Mouse (Mus musculus) spleen, postnatal 14 days (tissue): ENCODE data around the gene Mb.

Source experiments
- DNase-seq, 2 experiments: peaks; one replicate each; pipeline ENCODE4 v3.0.0; 2021 to 2022; ENCODE audit warnings: low spot score in 2 of 2

The Mb gene

DNA sequence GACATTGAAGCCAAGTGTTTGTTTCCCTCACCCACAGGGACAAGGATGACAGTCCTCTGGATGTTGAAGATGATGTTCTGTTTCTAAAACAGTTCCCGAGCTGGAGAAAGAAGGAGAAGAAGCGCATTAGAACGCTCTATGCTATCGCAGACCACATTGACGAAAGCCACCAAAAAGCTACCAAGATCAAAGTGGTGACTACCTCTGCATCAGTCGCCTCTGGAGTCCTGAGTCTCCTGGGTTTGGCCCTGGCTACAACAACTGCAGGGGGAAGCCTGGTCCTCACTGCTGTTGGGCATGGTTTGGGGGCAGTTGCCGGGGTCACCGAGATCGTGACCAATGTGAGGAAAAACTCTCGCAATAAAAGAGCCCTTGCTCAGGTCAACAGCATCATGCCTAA lies at the start of gene Mb:
Gene Mb, minus strand, starts transcription at position 101 of the 400 bp plus-strand sequence.
- DNase-seq = no peak

DNA sequence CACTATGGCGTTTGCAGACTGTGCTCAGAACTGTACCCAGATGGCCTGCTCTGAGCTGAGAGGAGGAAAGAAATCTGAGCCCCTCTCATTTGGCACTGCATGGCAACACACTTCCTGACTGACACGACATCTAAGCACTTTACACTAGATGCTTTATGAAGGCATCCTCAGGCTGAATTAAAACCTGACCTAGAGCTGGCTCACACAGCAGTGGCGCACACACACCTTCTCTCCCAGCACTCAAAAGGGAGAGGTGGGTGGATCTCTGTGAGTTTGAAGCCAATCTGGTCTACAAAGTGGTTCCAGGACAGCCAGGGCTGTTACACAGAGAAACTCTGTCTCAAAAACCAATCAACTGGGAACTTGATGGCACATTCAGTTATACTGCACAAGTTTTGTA lies 49.3 kb upstream of the Mb start:
- DNase-seq = no peak

DNA sequence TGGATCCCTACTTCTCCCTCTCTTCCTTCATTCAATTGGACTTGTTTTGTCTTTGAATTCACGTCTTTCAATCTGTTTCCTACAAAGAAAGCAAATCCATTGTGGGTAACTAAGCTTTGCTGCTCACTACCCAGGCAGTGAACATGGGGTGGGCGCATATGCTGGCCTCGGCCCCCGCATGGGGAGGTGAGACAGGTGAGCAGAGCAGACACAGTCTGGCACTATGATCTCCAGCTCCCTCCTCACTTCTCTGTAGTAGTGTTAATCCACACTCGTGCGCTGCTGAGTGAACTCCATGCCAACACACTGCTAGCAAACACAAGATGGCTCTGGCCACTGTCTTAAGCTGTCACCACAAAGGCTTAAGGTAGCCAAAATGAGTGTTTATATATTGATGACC lies 46.9 kb upstream of the Mb start:
- DNase-seq = no peak

DNA sequence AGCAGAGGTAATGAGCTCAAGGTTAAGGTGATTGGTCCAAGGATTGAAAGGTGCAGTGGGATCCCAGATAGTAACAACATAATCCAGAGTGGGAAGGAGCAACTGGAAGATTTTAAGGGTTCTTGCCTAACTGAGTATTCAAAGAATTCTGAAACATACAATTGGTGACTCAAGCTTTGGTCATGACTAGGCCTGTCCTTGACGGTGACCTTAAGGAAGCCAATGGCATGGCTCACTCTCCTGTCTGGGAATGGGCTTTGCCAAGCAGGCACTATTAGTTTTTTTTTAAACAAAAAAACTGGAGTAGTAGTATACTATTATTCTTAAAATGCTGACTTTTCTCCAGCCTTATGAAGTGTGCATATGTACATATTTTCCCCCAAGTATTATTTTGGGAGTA lies 44.7 kb upstream of the Mb start:
- DNase-seq = no peak

DNA sequence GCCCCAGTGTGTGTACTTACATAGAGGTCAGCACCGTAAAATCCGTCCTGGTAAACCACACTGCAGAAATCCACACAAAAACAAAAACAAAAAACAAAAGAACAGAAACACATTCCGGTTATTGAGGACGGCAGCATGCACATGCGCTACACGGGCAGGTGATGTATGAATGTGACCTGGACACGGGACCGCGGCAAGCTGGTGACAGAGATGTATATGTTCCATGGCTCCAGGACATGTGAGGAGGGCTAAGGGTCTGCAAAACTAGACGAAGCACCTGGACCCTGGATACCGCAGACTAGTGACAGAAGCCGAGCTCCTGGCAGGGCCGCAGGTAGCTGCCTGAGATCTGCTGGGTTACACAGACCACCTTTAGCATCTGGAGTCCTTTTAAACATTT lies 44.0 kb upstream of the Mb start:
- no peak for DNase-seq

DNA sequence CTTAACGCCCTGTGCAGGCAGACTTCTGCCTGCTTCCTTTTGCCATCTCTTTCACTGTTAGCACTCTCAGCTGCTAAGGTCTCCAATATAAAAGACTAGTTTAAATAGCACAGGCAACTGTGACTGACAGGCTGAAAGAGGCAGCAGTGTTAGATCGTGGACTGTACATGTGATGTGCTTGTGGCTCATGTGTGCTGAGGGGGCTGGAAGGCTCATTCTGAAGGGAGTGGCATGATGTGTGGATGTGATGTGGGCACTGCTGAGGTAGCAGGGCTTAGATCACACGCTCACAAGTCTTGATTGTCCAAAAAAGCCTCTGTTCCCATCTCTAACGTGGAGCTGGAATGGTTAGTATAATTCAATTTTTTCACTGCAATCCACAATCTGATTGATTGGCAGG lies 40.9 kb upstream of the Mb start:
- DNase-seq = no peak

DNA sequence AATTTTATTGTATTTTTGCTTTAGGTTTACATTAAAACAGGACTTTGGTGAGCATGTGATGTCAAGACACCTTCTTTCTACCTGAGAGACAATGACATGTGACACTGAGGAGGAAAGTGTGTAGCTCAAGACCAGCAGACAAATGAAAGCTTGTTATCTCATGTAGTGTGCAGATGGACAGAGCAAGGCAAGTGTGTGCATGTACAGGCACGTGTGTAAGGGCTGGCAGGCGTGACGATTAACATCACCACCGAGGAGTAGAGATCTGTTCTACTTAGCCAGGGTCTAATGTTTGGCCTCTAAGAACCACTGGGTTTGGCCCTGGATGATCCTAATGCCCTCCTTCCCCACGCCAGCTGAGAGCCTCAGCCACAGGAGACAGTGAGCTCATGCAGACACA lies 40.1 kb upstream of the Mb start:
- no peak for DNase-seq

DNA sequence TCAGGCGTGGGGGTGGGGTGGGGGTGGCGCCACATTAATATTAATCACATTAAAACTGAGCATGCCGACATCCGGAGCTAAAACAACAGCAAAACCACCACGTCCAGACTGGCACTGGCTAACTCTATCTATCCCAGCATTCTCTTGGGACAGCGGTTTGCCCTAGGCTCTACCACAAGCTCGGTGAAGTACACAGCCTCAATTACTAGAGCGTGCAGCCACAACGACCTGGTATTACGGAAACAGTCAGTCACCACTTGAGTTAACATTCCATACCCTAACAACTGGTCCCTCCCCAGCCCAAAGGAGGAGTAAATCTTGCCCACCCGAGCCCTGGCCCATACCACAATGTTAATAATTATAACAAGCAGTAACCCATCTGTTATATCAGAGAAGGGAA lies 38.8 kb upstream of the Mb start:
- no peak for DNase-seq

DNA sequence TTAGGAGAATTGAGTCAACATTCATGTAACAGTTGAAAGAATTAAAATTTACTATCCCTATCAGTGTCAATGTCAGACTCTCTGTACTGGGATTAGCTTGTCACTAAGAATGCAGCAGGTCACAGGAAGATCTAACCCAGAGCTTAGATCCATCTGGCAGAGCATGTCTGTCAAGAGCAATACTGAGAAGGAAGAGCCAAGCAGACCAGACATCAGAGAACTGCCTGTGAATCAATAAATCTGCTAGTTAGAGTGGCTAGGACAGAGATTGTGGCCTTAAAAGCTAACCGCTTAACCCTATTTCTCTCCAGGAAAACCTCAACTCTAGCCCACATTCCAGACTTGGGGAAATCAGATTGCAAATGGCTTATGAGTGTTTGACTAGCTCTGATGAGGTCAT lies 36.0 kb upstream of the Mb start:
- DNase-seq = no peak

DNA sequence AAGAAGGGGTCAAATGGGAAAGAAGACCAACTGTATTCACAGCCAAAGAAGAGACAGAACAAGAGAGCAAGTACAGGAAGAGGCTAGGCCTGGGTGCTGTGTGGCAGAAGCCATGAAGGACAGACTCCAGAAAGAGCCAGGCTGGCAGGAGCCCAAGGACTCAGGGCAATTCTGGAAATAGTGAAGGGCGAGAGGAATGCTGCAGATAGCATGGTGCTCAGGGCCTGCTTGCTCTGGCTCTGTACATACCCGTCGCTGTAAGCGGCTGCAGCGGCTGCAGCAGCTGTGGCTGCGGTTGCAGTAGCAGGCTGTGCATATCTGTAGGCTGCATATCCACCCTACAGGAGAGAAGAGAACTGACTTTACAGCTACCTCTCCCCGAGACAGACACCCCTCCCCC lies 35.3 kb upstream of the Mb start:
- no peak for DNase-seq

DNA sequence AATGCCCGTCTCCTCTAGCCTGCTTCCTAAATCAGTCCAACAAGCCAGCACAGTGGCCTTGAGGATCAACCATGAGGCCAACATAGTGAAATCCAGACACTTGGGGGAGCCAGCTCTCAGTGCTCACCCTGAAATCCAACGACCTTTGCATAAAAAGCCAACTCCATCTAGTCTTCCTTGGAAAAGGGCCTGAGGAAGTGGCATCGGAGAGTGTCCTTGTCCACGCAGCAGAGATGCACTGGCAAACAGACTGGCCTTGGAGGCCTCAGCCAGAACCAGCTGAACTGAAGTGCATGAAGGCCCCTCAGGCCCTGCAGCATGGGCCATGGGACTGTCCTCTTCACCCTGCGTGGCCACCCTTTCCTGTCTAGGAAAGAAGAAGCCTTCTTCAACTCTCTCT lies 31.0 kb upstream of the Mb start:
- no peak for DNase-seq

DNA sequence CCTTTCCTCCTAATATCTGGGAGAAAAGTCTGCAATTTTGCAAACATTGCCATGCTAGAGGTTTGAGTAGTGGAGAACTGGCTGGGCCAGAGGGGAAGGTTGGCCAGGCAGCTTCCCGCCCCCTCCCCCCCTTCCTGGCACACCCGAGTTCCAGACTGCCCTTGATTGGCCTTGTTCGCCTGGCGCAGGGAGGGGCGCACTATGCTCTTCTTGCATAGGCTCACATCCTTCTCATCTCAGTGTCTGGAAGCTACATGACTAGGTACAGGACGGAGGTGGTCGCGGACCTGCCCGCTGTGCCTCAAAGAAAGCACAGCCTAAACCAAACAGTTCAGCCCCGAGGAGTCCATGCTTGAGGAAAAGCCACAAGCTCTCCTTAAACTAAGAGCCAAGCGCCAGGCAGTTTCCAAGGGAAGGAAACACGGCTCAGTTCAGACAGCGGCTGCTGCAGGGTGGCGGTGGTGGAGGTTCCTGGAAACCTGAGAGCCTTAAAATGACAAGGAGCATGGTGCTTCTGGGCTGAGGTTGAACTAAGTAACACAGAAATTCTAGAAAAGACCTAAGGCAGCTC lies 30.3 kb upstream of the Mb start:
- DNase-seq = no peak

DNA sequence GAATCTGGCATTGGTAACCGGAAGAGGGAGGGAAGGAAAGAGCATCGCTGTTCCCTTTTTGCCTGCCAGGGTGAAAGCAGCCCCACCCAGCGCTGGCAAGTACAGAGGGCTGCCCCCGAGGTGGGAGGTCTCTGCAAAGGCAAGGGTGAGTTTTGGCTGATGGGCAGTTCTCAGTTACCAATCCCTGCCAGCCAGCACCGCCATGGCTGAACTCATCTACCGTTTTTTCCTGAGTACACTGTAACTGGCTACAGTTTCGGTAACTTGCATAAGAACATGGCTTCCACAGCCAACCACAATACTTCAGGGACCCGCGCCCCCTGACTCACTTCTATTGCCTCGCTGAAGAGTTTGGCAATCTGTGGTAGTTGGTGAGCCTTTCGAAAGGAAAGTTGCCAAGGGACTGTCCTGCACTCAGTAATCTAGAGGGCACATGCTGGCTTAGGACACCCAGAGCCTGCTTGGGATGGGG lies 29.5 kb upstream of the Mb start:
- no peak for DNase-seq

DNA sequence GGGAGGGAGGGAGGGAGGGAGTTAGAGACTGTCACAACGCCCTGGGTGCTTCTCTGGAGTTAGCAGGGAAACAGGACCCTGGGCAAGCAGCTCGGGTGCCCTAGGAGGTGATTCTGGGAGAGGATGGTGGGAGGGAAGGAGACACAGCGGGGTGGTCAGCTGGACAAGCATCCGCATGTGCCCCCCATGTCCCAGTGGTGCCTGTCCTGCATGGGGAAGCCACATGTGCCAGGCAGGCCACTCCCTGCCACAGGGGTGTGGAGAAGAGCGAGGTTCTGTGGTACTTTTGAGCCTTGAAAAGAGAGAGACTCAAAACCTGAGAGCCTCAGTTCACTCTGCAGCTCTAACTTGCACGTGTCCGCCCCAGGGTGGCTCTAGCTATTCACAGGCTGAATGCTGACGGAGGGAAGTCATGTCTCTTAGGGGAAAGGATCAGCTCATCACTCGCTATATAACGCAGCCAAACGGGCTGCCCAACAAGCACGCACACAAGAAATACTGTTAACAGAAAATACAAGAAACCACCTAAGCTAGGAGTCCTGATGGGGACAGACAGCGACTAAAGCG lies 28.9 kb upstream of the Mb start:
- no peak for DNase-seq

DNA sequence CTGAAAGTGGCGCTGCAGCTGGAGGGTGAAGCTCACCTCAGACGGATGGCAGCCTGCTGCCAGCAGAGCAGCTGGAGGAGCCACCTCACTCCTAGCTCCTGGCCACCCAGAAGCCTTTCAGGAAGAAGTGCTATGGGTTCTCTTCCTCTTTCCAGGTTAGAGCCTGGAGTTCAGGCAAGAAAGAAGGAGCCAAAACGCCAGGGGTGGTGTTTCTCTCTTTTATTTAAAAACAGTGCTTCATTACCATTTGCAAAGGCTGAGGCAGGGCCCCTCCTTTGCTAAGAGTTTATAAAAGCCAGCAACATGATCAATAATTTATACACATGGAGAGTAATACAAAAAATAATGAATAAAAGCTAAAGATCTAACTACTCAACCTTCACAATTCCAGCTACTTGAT lies 28.3 kb upstream of the Mb start:
- no peak for DNase-seq

DNA sequence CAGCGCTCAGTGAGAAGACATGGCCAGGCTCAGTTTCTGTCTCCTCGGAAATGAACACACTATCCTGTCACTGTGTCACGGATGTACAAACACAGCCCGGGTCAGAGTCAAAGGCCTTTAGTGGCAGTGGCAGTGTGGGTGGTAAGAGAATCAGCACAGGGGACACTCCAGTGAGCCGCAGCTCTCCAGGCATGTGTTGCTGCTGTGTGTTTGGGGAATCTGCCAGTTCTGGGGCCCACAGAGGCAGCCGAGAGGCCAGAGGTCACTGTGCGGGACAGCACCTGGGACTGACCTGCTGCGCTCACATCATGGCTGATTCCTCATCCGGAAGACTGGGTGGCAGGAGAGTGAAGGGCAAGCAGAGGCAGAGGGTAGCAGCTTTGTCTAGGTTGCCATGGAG lies 27.4 kb upstream of the Mb start:
- DNase-seq = no peak

DNA sequence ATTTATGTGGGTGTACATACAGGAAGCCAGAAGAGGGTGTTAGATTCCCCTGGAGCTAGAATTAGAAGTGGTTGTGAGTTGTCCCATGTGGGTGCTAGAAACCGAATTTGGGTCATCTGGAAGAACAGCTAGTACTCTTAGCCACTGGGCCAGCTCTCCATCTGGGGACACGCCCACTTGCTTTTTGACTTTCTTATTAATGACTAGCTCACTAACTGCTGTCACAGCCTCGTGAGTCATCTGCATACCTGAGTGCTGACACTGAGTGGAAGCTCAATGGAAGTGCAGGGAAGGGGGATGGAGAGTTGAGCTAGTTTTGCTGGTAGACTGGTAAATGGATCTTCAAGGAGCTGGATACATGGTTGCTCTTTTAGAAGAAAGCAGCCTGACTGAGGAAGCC lies 26.1 kb upstream of the Mb start:
- DNase-seq = no peak

DNA sequence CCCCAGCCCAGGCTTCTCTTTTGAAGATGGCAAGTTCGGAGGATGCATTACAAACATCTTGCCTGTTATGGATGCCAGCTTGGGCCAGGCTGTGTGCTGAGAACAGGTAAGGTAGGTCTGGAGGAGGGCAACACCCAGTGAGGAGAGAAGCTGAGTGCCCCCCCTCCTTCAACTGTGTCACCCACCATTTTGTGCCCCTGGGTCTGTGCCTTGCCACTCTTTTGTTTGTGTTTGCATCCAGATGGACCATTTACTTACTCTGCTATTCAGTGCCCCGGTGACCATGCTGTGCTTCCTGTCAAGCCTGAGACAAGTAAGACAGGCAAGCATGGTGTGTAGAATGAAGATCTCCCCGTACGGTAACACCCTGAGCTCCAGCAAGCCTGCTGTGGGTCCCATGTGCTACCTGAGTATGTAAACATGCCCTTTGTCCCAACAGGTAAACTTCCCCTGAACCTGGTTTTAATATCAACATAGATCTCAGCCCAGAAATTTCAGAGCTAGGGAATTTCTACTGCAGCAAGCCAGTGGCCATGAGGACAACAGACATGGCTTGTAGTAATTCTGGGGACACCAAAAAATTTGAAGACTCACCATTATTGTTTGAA lies 22.2 kb upstream of the Mb start:
- DNase-seq = no peak

DNA sequence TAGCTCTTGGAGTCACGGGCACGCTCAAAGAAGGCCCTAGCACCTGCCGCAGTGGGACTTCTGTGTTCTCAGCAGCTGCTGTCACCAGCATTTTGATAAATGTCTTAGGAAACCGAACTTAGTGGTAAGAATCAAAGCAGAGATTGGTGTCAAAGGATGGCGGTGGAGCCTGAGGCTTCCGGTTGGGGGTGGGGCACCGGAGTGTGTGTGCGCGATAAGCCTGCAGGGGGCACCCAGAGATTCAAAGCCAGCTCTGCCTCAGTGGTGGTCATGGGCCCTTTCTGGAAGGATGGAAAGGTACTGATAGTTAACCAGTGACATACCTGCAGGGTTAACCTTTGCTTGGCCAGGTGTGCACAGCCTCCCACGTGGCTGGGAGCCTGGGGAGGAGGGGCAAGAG lies 21.0 kb upstream of the Mb start:
- no peak for DNase-seq

DNA sequence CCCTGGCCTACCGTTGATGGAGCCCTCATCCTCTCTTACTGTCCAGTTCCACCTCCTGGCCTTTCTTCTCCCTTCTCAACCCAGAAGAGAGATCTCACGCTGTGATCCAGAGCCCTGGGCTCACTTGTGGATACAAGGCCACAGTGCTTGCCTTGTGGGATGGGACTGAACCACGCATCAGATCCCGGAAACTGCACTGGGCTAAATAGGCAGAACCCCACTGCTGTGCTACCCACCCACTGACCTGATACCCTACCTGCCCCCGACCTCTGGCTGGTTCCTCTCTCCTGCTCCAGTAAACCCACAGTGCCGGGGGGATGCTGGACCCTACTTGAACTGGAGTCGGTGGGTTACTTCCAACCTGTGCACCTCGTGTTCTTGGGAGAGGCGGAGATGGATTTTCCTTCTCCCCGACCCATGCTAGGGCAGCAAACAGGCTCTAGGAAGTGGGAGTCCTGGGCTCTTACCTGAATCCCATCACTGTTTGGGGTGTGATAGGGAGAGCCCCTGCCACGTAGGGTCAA lies 20.3 kb upstream of the Mb start:
- DNase-seq = no peak

DNA sequence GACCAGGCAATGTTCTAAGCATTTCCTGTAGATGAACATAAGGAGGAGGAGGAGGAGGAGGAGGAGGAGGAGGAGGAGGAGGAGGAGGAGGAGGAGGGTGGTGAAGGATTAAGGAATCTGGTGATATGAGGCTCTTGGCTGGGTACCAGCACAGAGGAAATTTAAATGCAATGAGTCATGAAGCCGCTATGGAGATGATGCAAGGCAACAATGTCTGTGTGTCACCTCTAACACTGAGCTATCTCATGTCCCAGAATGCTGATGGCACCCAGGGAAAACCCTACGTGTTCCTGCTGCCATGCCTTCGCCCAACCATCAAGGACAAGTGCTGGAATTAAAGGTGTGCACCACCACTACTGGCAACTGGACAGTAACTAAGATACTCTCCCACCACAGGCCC lies 18.5 kb upstream of the Mb start:
- no peak for DNase-seq

DNA sequence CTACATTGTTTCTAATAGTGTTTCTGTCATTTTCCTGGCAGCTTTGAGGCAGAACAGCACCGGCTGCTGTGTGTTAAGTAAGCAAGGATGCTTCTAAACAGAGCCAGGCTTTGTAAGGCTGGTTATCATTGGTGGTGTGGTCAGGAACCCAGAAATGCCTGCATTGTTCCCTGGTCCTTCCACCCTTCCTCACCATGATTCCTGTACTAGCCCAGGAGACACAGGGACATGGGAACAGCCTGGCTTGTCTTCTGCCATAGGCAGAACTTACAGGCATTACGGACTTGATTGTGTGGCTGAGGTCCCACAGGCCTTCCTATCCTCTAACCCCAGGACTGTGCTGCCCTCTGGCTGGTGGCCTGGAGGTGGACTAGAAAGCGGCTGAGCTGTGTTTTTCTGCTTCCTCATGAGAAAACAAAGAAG lies 18.0 kb upstream of the Mb start:
- no peak for DNase-seq

DNA sequence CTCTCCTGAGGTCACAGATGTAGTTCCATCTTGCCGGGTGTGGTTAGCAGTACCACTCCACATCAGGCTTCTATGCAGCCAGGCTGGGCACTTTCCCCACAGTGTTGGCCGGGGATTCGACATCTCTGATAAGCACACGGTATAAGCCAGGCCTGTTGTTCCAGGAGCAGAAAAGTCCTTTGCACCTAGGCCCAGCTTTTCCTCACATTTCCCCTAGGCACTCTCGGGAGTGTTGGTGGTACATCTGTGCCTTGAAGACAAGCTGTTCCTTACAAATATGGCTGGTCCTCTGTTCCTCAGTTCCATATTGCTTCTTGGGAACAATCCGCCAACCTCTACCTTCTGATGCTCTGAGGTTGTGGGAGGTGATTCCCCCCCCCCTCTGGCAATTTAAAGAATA lies 15.8 kb upstream of the Mb start:
- no peak for DNase-seq
